Mouse (Mus musculus) small intestine, adult 2 months (tissue): ENCODE results near the gene Lims1.

Experiments used
- CTCF ChIP-seq: fragments of 200-500 bp; IDR thresholded peaks from 2 replicates; pipeline ENCODE4 v1.5.1; 2012; ENCODE audit warnings: low read depth, mild to moderate bottlenecking, control low read depth, inconsistent platforms, low read length, moderate library complexity, mixed read lengths; ENCODE audit not compliant: insufficient replicate concordance, insufficient read length; ENCODE audit errors: extremely low read depth
- POLR2A ChIP-seq: fragments of 200-500 bp; IDR thresholded peaks from 2 replicates; pipeline ENCODE4 v1.6.1; 2012; ENCODE audit warnings: low read depth, mild to moderate bottlenecking, control low read depth, inconsistent platforms, low read length, moderate library complexity

DNA sequence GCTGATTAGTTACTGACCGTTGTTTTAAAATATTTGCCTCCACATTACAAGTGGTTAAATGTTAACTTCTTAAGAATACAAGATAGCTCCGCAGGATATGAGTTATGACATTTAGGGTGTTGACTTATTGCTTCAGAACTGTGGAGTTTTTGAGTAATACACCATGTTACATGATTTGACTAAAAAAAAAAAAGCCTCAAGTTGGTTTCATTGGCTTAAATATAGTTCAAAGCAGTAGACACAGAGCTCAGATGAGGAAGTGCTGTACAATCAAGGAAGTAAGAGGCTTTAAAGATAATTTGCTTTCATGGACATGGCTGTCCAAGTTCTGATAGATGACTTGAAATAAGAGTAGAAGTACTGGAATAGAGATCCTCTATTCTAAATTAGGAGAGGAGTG lies 28.4 kb downstream of the Lims1 start:
- no peak for TF ChIP-seq CTCF
- TF ChIP-seq POLR2A = no peak
